In genomic region chr13:69534654-69535551, GRCm38 (mm10) we compare ENCODE assay signal across 1 mouse cellular context.
TF ChIP-seq lines count a peak whose summit lies in the region.

No protein-coding gene starts in this region.

TF ChIP-seq in CH12.LX, 34 proteins besides CTCF, POLR2A, EP300 and RAD21 (continued from another document):
- peak; percentile 64; the same call in 1 of the 2 replicates for TF ChIP-seq TCF12 (IDR thresholded peaks at IDR 0.05; ENCODE audit: low read depth, low read length)
- TF ChIP-seq ZKSCAN1 (IDR thresholded peaks at IDR 0.05; ENCODE audit: borderline replicate concordance, low read depth, low read length): no peak
- no peak for TF ChIP-seq PAX5 (IDR thresholded peaks at IDR 0.05; ENCODE audit: low read length)
- TF ChIP-seq MYC (IDR thresholded peaks at IDR 0.05; ENCODE audit: low read depth, low read length): peak; percentile 70
- no peak for TF ChIP-seq USF1 (IDR thresholded peaks at IDR 0.05; ENCODE audit: low read depth, low read length)
- TF ChIP-seq HCFC1 (IDR thresholded peaks at IDR 0.05; ENCODE audit: low read depth, low read length): peak; percentile 7; the same call in 1 of the 2 replicates
- TF ChIP-seq POLR2AphosphoS2 (IDR thresholded peaks at IDR 0.05; ENCODE audit: low read depth, low read length): no peak
- TF ChIP-seq JUN (IDR thresholded peaks at IDR 0.05; ENCODE audit: insufficient read depth, low read depth, low read length): no peak
- no peak for TF ChIP-seq KAT2A (IDR thresholded peaks at IDR 0.05; ENCODE audit: insufficient replicate concordance, low read length)
- TF ChIP-seq NELFE (IDR thresholded peaks at IDR 0.05; ENCODE audit: low read depth, low read length): peak; percentile 64; the same call in 1 of the 2 replicates
- TF ChIP-seq CHD2 (IDR thresholded peaks at IDR 0.05; ENCODE audit: low read length): no peak
- no peak for TF ChIP-seq GABPA (IDR thresholded peaks at IDR 0.05; ENCODE audit: insufficient replicate concordance, low read depth, low read length)
- TF ChIP-seq TBP (conservative IDR thresholded peaks at IDR 0.05; ENCODE audit: low read depth, low read length): 0 out of 2 replicates have a peak, but pooled peaks have one; percentile 12
- TF ChIP-seq MXI1 (IDR thresholded peaks at IDR 0.05; ENCODE audit: low read depth, low read length): peak; percentile 89
- no peak for TF ChIP-seq JUND (conservative IDR thresholded peaks at IDR 0.05; ENCODE audit: low read depth, low read length)
- TF ChIP-seq CHD1 (IDR thresholded peaks at IDR 0.05; ENCODE audit: low read depth, low read length): no peak
- no peak for TF ChIP-seq E2F4 (IDR thresholded peaks at IDR 0.05; ENCODE audit: insufficient replicate concordance, low read depth, low read length)
- peak; percentile 39 for TF ChIP-seq ETS1 (conservative IDR thresholded peaks at IDR 0.05; ENCODE audit: low read depth, low read length)
- no peak for TF ChIP-seq RCOR1 (conservative IDR thresholded peaks at IDR 0.05; ENCODE audit: low read depth, low read length)
- TF ChIP-seq ZMIZ1 (IDR thresholded peaks at IDR 0.05; ENCODE audit: low read depth, low read length): no peak
- TF ChIP-seq UBTF (IDR thresholded peaks at IDR 0.05; ENCODE audit: low read depth, low read length): no peak
- peak; percentile 42 for TF ChIP-seq ELF1 (IDR thresholded peaks at IDR 0.05; ENCODE audit: low read depth, low read length)
- TF ChIP-seq BHLHE40 (IDR thresholded peaks at IDR 0.05; ENCODE audit: low read depth, low read length): peak; percentile 93
- TF ChIP-seq MAX (IDR thresholded peaks at IDR 0.05; ENCODE audit: low read length): peak; percentile 66
- no peak for TF ChIP-seq MEF2A (IDR thresholded peaks at IDR 0.05; ENCODE audit: borderline replicate concordance, low read depth, low read length)
- TF ChIP-seq NRF1 (IDR thresholded peaks at IDR 0.05; ENCODE audit: low read depth, low read length): peak; percentile 94
- TF ChIP-seq MAZ (IDR thresholded peaks at IDR 0.05; ENCODE audit: low read depth, low read length): peak; percentile 91
- TF ChIP-seq MAFK (IDR thresholded peaks at IDR 0.05; ENCODE audit: insufficient replicate concordance, low read length): no peak
- TF ChIP-seq ZC3H11A (IDR thresholded peaks at IDR 0.05; ENCODE audit: low read depth, low read length): no peak
- TF ChIP-seq SMC3 (IDR thresholded peaks at IDR 0.05; ENCODE audit: low read depth, low read length): no peak
- TF ChIP-seq ZNF384 (IDR thresholded peaks at IDR 0.05; ENCODE audit: low read depth, low read length): no peak
TF ChIP-seq in CH12.LX: peak in this region for 13.
